Mouse (Mus musculus): ENCODE measurements around the gene Atg7. TPM values are rescaled to one million over a fixed set of nuclear protein-coding genes. Genes with fewer than 3 reads are reported as not detected.

Gene Atg7
- total and polyA plus RNA-seq, 3 experiments, result 11.1 to 15.7 (median 14.8) TPM

GRCm38 (mm10) chr6:114797901-114798300, 155.0 kb downstream of the Atg7 start:
- TF ChIP-seq GABPA (IDR thresholded peaks at IDR 0.05; ENCODE audit: insufficient replicate concordance, low read depth, low read length), result no peak
- TF ChIP-seq USF2 (conservative IDR thresholded peaks at IDR 0.05; ENCODE audit: low read depth, low read length), result no peak
- TF ChIP-seq RCOR1 (conservative IDR thresholded peaks at IDR 0.05; ENCODE audit: low read depth, low read length), result no peak
- TF ChIP-seq ZNF384 (IDR thresholded peaks at IDR 0.05; ENCODE audit: low read depth, low read length), result no peak
- Histone ChIP-seq H3K4me2 (ENCODE audit: insufficient read depth, low read depth, poor library complexity, severe bottlenecking) (no peak overlapping the region), H3K4me1 (ENCODE audit: control insufficient read depth in 1 of 2, insufficient read depth in 2 of 2) (peaks cover 10 to 57% of the 10 kb centered on the region in 2 experiments), H3K9me3 (replicated peaks; ENCODE audit: low read length) (no peaks in the 10 kb centered on the region), H3K27me3 (replicated peaks) (no peaks in the 10 kb centered on the region), H3K4me3 (replicated peaks in 1 of 3; ENCODE audit: low read depth in 2 of 3, low read length in 2 of 3, poor library complexity in 1 of 3) (no peak overlapping the region), H3K79me2 (replicated peaks; ENCODE audit: control insufficient read depth, extremely low read depth, insufficient read depth, poor library complexity, severe bottlenecking) (no peaks in the 10 kb centered on the region), H3K9ac (ENCODE audit: insufficient read depth, low read depth) (no peak overlapping the region), H3K27ac (ENCODE audit: insufficient read depth, low read depth) (no peak overlapping the region), H3K36me3 (replicated peaks in 1 of 2; ENCODE audit: control insufficient read depth in 1 of 2, insufficient read depth in 1 of 2, low read length in 1 of 2) (peaks cover 0 to 5% of the 10 kb centered on the region in 2 experiments)
- dilution Hi-C loops (cut with MboI; ENCODE audit: extremely low pct_ligation_motif_present, extremely low pct_unique_long_range_greater_than_20kb, low sequenced_read_pairs), result no loop called here
- in situ Hi-C loops (cut with MboI; ENCODE audit: low pct_ligation_motif_present, low pct_unique_long_range_greater_than_20kb, low sequenced_read_pairs), result no loop called here
- DNase-seq (ENCODE audit: extremely low read depth), result no peak

GRCm38 (mm10) chr6:114798715-114799114, 155.8 kb downstream of the Atg7 start:
- H3K9ac ChIP-seq (ENCODE audit: insufficient read depth, low read depth), result no peak overlapping the region
- peaks cover 0 to 5% of the 10 kb centered on the region in 2 experiments for H3K36me3 ChIP-seq (replicated peaks in 1 of 2; ENCODE audit: control insufficient read depth in 1 of 2, insufficient read depth in 1 of 2, low read length in 1 of 2)
- H3K27ac ChIP-seq (ENCODE audit: insufficient read depth, low read depth), result no peak overlapping the region
- no peak for DNase-seq (ENCODE audit: extremely low read depth)
- no peaks in the 10 kb centered on the region for H3K79me2 ChIP-seq (replicated peaks; ENCODE audit: control insufficient read depth, extremely low read depth, insufficient read depth, poor library complexity, severe bottlenecking)
- H3K4me1 ChIP-seq (ENCODE audit: control insufficient read depth in 1 of 2, insufficient read depth in 2 of 2), result peaks cover 11 to 65% of the 10 kb centered on the region in 2 experiments
- dilution Hi-C loops (cut with MboI; ENCODE audit: extremely low pct_ligation_motif_present, extremely low pct_unique_long_range_greater_than_20kb, low sequenced_read_pairs), result no loop called here
- TF ChIP-seq CHD2 (IDR thresholded peaks at IDR 0.05; ENCODE audit: low read length) (no peak), MYC (IDR thresholded peaks at IDR 0.05; ENCODE audit: low read depth, low read length) (no peak), BHLHE40 (IDR thresholded peaks at IDR 0.05; ENCODE audit: low read depth, low read length) (no peak), POLR2AphosphoS2 (IDR thresholded peaks at IDR 0.05; ENCODE audit: low read depth, low read length) (no peak), NELFE (IDR thresholded peaks at IDR 0.05; ENCODE audit: low read depth, low read length) (no peak), GABPA (IDR thresholded peaks at IDR 0.05; ENCODE audit: insufficient replicate concordance, low read depth, low read length) (no peak), ZNF384 (IDR thresholded peaks at IDR 0.05; ENCODE audit: low read depth, low read length) (no peak), HCFC1 (IDR thresholded peaks at IDR 0.05; ENCODE audit: low read depth, low read length) (no peak)
- H3K4me2 ChIP-seq (ENCODE audit: insufficient read depth, low read depth, poor library complexity, severe bottlenecking), result no peak overlapping the region
- H3K9me3 ChIP-seq (replicated peaks; ENCODE audit: low read length), result no peaks in the 10 kb centered on the region
- no peaks in the 10 kb centered on the region for H3K27me3 ChIP-seq (replicated peaks)
- in situ Hi-C loops (cut with MboI; ENCODE audit: low pct_ligation_motif_present, low pct_unique_long_range_greater_than_20kb, low sequenced_read_pairs), result no loop called here
- no peak overlapping the region for H3K4me3 ChIP-seq (replicated peaks in 1 of 3; ENCODE audit: low read depth in 2 of 3, low read length in 2 of 3, poor library complexity in 1 of 3)

GRCm38 (mm10) chr6:114800291-114800965, 157.5 kb downstream of the Atg7 start:
- no peaks in the 10 kb centered on the region for H3K79me2 ChIP-seq (replicated peaks; ENCODE audit: control insufficient read depth, extremely low read depth, insufficient read depth, poor library complexity, severe bottlenecking)
- no peaks in the 10 kb centered on the region for H3K9me3 ChIP-seq (replicated peaks; ENCODE audit: low read length)
- no peak overlapping the region for H3K4me3 ChIP-seq (replicated peaks in 1 of 3; ENCODE audit: low read depth in 2 of 3, low read length in 2 of 3, poor library complexity in 1 of 3)
- no peaks in the 10 kb centered on the region for H3K27me3 ChIP-seq (replicated peaks)
- H3K36me3 ChIP-seq (replicated peaks in 1 of 2; ENCODE audit: control insufficient read depth in 1 of 2, insufficient read depth in 1 of 2, low read length in 1 of 2), result peaks cover 0 to 2% of the 10 kb centered on the region in 2 experiments
- dilution Hi-C loops (cut with MboI; ENCODE audit: extremely low pct_ligation_motif_present, extremely low pct_unique_long_range_greater_than_20kb, low sequenced_read_pairs) (no loop called here), in situ Hi-C loops (cut with MboI; ENCODE audit: low pct_ligation_motif_present, low pct_unique_long_range_greater_than_20kb, low sequenced_read_pairs) (no loop called here)
- no peak for DNase-seq (ENCODE audit: extremely low read depth)
- TF ChIP-seq ZKSCAN1 (IDR thresholded peaks at IDR 0.05; ENCODE audit: borderline replicate concordance, low read depth, low read length) (no peak), IRF4 (IDR thresholded peaks at IDR 0.05; ENCODE audit: low read depth, low read length) (0 out of 2 replicates have a peak, but pooled peaks have one; percentile 32)
- H3K4me2 ChIP-seq (ENCODE audit: insufficient read depth, low read depth, poor library complexity, severe bottlenecking), result no peak overlapping the region
- H3K4me1 ChIP-seq (ENCODE audit: control insufficient read depth in 1 of 2, insufficient read depth in 2 of 2), result peaks cover 23 to 74% of the 10 kb centered on the region in 2 experiments
- no peak overlapping the region for H3K27ac ChIP-seq (ENCODE audit: insufficient read depth, low read depth)
- no peak overlapping the region for H3K9ac ChIP-seq (ENCODE audit: insufficient read depth, low read depth)
